Mouse (Mus musculus) adrenal gland, adult 8-10 months (tissue): ENCODE results near the gene Susd4. TPM values are rescaled to one million over a fixed set of nuclear protein-coding genes. Genes with fewer than 3 reads are reported as not detected.

ENCODE experiments used
- DNase-seq: peaks from one replicate; pipeline ENCODE4 v3.0.0; 2022
- total RNA-seq, 4 experiments: library from RNA; stranded (reverse); gene quantifications; 2 replicates each; pipeline ENCODE4 v1.2.4; 2022

The Susd4 gene
- 10 to 100 TPM in 1 of 4 experiments, 1 to 10 TPM in 3; 6.2 to 10.4 (median 7.4) TPM for total RNA-seq

GRCm38 (mm10) chr1:182763716-182764461, at the start of gene Susd4:
TSS of gene Susd4 (plus strand) at chr1:182763860.
- peak; percentile 12 for DNase-seq

- DNase-seq: no peak
Observed at GRCm38 (mm10) chr1:182714236-182714935, 49.3 kb upstream of the Susd4 start.

GRCm38 (mm10) chr1:182727541-182727940, 36.1 kb upstream of the Susd4 start:
- no peak for DNase-seq

DNA sequence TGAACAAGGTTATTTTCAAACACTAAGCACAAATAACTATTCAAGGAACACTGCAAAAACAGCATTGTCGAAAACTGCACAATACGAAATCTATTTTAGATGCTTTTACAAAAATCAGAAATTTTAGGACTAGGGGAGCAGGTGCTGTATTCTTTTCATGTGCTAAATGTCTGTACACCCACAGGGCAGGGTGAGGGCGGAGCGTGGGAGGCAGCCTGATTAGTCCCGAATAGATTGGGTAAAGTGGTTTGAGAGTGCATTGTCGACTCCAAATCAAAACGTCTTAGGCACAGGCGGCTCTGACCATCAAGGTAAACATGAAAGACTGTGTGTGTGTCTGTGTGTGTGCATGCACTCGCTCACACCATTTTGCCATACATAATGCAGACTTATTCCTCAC, 34.7 kb upstream of the Susd4 start:
- no peak for DNase-seq

DNA sequence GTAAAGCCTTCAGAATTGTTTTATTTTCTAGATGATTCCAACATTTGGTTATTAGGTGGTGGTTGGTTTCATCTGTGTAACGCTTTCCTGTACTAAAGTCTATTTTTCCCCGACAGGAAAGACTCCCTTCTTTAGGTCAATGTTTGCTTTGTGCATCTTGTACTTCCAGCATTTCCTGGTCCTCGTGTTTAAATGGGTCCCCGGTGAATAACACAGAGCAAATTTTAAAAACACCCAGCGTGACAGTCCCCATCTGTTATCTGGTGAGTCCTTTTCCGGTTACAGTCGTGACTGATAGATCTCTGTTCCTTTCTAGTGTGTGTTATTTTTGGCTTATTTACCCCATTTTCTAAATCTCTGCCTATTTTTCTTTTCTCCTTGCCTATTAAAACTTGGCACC, 31.0 kb upstream of the Susd4 start:
- no peak for DNase-seq

DNA sequence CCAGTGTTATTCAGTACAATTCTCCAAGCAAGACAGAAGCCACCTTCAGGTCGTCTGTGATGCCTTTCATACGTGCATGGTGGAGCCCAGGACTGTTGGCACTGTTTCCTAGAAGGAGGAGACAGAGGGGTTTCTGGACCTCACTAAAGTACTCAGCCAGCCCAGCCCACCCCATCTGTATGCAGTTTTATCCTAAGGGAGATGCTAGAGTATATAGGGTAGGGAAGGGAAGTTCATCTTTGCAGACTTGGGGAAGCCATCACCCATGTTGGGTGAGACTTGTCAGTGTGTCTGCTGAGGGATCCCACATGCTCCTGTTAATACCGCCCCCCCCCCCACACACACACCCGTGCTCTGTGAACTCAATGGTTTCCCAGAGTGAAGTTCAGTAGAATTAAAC, 27.8 kb upstream of the Susd4 start:
- no peak for DNase-seq

DNA sequence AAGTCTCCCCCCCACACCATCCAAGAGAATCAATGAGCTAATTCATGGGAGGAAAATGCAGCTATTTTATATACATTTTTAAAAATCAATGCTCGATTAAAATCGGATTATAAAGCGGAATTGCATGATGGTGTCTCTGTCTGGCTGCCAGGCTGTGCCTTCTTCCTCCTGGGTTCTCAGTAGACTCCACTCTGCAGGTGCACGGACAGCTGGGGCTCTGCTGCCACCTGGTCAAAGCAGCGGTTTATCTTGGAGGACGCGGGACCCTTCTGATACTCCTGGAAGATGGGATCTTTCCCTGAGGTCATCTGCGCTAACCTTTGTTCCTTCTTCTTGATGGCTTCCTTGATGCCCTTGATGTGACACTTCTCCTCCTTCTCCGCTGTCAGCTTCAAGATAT, 16.6 kb upstream of the Susd4 start:
- DNase-seq: no peak

DNA sequence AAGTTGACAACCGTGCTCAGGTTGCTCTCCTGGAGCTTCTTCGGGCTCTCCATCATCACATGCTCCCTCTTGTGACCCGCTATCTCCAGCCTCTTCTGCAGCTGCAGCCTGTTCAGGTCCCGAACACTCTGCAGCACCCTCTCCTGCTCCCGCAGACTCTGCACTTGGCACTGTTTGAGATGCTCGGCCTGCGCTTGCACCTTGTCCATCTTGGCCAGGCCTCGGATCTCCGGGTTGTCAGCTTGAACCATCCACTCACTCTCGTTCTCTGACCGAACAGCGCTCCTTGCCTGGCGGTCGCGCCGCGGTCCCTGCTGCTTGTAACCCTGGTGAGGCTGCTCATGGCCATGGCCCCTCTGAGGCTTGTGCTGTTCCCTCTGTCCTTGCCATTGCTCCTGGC, 15.8 kb upstream of the Susd4 start:
- no peak for DNase-seq

GRCm38 (mm10) chr1:182749080-182749479, 14.6 kb upstream of the Susd4 start, which contains the start of gene Ccdc185:
TSS of gene Ccdc185 (minus strand) at chr1:182749180.
- no peak for DNase-seq

DNA sequence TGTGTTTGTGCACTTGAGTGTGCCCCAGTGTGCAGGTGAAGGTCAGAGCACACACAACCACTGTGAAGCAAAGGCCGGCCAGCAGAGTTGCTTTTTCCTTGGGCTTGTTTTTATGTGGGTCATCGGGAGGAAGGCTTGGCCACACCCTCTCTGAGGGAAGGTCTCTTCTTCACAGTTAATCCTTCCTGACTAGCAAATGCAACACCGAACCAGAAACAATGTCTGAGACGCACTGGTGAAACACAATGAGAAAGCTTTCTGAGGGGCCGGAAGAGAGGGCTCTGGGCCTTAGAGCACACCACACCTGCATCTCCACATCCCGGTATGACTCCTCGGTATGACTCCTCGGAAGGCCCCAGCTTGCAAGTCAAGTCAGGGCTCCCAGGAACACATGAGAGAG, 12.4 kb upstream of the Susd4 start:
- no peak for DNase-seq

DNA sequence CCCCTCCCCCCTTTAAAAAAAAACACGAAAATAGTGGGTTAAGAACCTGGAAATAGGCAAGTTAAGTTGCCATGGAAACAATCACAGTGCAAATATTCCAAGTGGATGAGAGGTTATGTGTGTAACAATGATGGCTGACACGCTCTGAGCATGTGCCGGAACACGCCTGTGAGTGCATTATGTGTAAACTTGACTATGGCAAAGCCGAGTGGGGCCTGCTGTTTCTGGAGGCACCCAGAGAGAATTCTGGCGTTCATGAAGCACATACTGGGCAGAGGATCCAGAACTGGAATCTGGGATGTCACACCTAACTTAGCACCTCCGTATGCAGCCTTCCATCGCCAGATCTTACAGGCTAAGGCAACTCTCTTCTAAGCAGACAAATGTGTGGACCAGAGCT, 10.0 kb upstream of the Susd4 start:
- DNase-seq: no peak

DNA sequence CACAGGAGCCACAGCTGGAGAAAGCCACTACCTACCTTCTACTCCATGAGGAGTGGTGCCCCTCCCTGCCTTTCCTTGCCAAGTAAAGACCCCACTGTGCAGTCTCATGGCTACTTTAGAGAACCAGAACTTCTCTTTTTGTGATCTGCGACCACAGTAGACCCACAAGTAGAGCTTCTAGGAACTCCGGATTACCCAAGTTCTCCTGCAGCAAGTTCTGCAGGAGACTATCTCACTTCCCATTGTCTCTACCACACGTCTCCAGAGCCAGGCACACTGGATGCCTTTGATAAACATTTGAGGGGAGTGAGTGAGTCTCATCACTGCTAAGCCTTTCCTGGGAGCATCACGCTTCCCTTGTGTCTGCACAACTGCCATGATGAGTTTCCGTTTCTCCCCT, 8.8 kb upstream of the Susd4 start:
- DNase-seq: no peak

DNA sequence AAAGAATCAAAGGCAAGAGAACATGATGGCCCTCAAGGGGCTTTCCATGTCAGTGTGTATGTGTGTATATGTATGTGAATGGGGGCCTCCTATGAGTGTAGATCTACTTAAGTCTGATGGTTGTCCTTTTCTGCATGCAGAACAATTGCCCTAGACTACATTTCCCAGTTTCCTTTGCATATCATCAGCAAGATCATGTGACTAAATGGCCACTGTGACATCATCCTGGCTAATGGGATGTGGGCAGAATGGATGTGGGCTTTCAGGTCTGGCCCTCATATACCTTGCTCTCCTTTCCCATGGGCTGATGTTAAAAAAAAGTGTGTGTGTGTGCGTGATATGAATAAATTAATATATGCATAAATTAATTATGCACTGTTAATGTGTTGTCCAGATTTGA, 4.9 kb upstream of the Susd4 start:
- DNase-seq: no peak

- no peak for DNase-seq
Observed at GRCm38 (mm10) chr1:182763191-182763715, 407 bp upstream of the Susd4 start.

DNA sequence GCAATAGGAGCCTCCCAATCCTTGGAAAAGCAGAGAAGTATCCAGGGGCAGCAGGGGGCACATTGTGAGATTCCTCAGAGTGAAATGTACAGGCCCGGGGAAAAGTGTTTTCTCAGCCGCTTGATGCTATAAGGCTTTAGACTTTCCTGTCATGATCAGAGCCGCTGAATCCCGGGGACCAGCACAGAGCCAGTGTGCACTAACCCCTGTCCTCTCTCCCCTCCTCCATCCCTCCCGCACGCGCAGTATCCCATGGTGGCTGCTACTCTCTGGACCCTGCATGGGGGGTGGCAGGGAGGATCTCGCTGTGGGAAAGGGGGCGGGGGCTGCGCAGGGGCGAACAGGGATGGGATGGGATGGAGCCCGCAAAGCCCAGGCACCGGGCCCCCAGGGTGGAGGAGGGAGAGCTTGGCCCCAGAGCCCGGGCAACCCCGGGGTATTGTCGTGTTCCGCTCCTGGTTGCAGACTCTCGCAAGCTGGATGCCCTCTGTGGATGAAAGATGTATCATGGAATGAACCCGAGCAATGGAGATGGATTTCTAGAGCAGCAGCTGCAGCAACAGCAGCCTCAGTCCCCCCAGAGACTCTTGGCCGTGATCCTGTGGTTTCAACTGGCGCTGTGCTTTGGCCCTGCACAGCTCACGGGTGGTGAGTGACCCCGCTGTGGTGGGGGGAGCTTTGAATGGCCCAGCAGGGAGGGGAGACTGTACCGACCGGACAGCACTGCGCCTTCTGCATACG, 1.1 kb downstream of the Susd4 start:
- DNase-seq: no peak

- no peak for DNase-seq
Observed at GRCm38 (mm10) chr1:182775576-182775975, 11.9 kb downstream of the Susd4 start.

DNA sequence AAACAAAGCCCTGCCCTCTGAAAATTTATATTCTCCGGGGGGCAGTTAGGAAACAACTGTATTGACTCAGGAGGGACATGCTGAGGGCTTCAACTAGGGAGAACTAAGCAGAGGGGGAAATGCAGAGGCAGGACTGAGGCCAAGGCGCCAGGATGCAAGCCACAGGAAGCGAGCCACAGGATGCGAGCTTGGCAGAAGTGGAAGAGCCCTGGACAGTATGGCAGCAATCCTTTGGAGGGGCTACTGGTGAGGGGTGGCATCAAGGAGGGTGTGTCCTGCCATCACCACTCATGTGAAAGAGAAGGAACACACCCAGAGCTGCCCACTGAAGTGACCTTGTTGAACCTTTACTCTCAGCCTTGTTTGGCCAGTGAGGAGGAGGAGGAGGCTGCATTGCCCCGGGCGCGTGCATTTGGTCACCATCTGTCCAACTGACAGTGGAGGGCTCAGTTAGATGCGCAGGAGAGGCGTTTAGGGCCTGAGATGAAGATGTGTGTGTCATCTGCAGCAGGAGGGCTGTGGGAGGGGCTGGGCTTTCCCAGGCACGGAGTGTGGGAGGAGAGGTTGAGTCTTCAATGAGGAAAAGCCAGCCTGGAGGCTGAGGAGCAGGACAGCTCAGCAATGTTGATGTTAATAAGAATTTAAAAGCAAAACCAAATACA, 13.2 kb downstream of the Susd4 start:
- no peak for DNase-seq

DNA sequence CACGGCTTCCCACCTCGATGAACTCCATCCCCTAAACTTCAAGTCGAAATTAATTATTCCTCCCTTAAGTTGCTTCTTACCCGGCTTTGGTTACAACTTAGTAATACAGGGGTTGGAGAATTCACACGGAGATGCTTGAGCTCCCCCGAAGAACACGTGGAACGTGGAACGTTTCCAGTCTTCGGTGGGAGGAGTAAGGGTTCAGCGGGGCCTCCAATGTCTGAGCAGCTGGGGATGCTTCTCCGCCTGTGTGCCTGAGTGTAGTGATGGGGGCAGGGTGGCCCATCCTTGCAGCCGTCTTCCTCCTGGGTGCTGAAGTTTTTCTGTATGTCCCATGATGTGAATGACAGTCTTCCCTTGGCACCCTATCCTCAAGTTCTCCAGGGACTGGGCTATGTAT, 14.6 kb downstream of the Susd4 start:
- DNase-seq: no peak

DNA sequence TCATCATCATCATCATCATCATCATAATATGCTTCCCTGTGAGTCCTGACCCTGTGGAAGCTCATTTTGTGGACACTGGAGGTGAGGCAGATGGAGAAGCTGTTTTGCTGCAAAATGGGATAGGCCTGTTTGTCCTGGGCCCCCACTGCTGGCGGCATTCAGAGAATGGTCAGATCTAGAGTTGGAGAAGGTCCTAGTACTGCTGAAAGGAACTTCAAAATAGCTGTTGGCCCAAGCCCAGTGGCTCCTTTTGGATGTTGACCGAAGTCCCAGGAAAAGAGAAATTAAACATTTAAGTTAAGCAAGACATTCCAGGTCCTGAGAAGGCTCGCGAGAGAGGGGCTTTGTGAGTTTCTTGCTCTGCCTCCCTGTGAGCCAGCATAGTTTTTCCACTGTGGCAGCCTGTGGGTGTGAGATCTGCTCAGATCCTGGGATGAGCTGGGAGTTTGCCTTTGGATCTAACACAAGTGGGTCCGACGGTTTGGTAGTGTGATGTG, 15.4 kb downstream of the Susd4 start:
- DNase-seq: no peak

GRCm38 (mm10) chr1:182783774-182784173, 20.1 kb downstream of the Susd4 start:
- no peak for DNase-seq

GRCm38 (mm10) chr1:182784784-182785183, 21.1 kb downstream of the Susd4 start:
- DNase-seq: no peak

DNA sequence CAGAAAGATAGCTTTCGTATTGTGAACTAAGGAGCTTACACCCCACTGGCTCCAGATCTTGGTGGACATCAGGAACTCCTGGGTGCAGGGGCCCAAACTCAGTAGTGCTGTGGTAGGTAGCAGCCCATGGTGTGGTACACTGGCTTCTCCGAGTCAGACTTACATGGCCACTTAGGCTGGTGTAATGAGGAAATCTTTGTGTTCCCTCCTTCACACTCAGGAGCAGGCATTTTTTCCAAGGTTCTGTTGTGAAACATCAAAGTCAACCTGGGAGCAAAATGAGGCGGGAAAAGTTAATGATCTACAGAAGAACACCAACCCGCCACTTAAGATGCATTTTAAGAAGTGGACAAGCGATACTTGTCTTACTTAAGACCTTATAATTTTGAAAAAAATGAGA, 21.8 kb downstream of the Susd4 start:
- no peak for DNase-seq
